Mouse (Mus musculus) monocyte, adult 5-6 weeks (primary cell): ENCODE data around the gene Rilp. TPM values are rescaled to one million over a fixed set of nuclear protein-coding genes. Genes with fewer than 3 reads are reported as not detected.
A peak's percentile ranks its signal among the peaks of the same experiment; 100 is the strongest.

ENCODE experiments used
- ATAC-seq: fragments of 153-309, 156-312 bp; replicated peaks from 2 replicates; pipeline ENCODE4 v1.8.0; 2017; ENCODE audit warnings: mild to moderate bottlenecking; ENCODE audit not compliant: low TSS enrichment, insufficient number of reproducible peaks, severe bottlenecking, poor library complexity, low FRiP score
- total RNA-seq: library from RNA; stranded (forward); fragments of 200-1000, 200-491, 200-594 nt; gene quantifications from 3 replicates; pipeline ENCODE4 v1.2.3, GENCODE M21; 2017

The Rilp gene
- total RNA-seq, 1 experiment from 2014 or later: 7.0 TPM

DNA sequence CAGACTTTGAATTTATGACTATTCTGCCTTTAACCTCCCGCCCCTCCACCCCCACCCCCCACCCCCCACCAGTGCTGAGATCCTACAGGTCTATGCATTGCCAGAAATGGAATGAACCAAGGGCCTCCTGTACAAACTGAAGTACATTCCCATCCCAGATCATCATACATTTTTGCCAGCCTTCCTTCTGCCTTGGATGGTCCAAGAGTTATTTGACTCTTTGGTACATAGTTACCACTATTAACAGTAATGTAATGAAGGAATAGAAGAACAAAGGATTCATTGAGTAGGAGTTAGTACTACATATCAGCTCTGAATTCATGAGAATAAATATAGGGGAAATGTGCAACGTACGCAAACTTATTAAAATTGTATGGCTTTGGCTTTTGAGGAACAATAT is 23.7 kb upstream of the Rilp start:
- no peak for ATAC-seq

DNA sequence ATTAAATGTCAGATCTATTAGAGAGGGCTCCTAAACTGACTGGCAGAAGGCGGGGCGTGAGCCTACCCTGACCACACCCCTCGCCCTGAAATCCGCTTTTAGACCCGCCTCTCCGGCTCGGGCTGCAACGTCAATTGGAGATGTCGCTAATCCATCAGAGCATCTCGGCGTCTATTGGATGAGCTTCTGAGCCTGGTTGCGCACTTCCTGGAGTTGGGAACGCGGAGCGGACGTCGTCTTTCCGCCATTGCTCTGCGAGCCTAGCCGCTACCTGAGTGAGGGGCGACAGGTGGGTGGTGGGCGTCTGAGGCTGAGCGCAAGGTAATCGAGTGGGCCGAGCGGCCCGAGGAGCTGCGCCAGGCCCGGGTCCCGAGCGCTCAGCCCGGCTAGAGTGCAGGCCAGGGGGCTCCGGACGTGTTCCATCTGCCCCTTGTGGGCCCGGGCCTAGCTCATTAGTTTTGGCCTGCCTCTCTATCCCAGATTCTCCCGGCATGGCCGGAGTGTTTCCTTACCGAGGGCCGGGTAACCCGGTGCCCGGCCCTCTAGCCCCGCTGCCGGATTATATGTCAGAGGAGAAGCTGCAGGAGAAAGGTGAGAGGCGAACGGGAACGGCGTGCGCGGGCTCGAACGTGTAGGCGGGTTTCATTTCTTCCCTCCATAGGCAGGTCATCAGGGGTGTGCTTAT is 23.2 kb upstream of the Rilp start, which contains the start of gene Prpf8:
Prpf8 (plus strand) TSS at position 216 of the 685 bp plus-strand sequence.
- peak; percentile 100 for ATAC-seq

DNA sequence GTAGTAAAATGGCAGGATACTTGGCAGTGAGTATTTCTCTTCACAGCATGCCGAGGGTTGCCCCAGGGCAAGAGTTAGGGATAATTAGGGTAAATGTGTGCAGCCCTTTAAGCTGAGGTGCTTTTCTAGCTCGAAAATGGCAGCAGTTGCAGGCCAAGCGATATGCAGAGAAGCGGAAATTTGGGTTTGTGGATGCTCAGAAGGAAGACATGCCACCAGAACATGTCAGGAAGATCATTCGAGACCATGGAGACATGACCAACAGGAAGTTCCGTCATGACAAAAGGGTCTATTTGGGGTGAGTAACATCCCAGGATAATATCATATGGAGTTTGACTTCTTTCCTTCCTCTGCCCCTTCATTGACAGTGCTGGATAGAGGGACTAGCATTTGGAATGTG is 22.4 kb upstream of the Rilp start:
- no peak for ATAC-seq

DNA sequence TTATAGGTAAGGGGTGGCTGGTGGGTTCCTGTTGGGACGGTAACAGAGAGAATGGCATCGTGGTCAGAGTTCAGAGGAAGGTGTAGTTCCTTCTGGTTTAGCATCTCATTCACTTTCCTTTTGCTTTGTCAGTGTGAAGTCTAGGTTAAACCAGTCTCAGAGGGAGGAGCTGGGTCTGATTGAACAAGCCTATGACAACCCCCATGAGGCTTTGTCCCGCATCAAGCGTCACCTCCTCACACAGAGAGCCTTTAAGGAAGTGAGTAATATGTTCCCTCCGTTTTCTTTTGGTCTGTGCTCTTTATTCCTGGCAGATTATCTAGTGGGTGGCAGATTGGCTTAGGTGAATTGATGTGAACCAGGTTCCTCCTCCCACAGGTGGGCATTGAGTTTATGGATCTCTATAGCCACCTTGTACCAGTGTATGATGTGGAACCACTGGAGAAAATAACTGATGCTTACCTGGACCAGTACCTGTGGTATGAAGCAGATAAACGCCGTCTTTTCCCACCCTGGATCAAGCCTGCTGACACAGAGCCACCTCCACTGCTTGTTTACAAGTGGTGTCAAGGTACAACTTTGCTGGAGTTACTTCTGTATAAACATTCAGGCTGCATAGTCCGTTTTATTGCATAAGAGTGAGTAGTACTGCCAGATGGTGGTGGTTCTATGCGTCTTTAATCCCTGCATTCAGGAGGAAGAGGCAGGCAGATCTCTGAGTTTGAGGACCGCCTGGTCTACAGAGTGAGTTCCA is 15.4 kb upstream of the Rilp start:
- ATAC-seq: no peak

DNA sequence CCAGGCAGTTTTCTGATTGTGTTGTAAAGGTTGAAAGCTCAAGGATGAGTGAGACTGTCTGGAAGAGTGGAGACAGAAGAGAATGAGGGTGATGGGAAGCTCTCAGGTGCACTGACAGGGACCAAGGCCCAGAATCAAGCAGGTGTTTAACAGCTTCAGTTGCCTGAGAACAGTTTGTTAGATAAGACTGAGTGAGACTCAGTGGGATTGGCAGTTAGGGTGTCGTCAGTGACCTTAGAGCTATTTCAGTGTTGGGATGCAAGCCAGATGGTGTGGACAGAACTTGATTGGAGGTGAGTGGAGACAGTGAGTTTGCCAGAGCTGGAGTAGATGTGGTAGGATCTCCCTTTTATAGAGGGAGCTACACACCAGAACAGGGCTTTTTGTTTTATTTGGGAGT is 11.8 kb upstream of the Rilp start:
- ATAC-seq: no peak

DNA sequence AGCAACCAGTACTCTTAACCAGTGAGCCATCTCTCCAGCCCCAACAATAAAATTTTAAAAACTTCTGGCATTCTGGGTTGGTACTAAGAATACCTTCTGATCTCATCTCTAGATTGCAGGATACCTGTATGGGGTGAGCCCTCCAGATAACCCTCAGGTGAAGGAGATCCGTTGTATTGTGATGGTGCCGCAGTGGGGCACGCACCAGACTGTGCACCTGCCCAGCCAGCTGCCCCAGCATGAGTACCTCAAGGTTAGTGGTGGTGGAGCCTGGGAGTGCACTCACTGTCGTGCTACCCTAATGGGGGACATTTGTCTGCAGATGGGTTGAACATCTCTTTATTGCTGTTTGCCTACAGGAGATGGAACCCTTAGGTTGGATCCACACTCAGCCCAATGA is 1.7 kb upstream of the Rilp start:
- no peak for ATAC-seq

DNA sequence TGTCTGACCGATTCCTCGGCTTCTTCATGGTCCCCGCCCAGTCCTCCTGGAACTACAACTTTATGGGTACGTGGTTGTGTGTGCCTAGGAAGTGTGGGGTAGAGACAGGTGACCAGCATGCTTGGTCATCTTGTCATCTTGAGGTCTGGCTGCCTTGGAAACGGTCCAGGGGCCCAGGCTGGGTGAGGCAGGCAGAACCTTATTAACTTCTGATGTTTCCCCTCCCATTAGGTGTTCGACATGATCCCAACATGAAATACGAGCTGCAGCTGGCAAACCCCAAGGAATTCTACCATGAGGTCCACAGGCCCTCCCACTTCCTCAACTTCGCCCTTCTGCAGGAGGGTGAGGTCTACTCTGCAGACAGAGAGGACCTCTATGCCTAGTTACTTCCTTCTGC is 990 bp upstream of the Rilp start:
- 0 out of 2 replicates have a peak, but pooled peaks have one; percentile 24 for ATAC-seq

DNA sequence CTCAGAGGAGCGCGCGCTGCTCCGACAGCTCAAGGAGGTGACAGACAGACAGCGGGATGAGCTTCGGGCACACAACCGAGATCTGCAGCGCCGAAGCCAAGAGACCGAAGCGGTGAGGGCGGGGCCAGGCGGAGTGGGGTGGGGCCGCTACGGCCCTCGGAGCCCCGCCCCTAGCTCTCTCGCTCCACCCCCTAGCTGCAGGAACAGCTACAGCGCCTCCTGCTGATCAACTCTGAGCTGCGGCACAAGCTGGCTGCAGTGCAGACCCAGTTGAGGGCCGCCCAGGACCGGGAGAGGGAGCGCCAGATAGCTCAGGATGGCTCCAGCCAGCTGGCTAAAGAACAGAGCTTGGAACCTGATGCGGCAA is 716 bp downstream of the Rilp start:
- ATAC-seq: peak; percentile 78

DNA sequence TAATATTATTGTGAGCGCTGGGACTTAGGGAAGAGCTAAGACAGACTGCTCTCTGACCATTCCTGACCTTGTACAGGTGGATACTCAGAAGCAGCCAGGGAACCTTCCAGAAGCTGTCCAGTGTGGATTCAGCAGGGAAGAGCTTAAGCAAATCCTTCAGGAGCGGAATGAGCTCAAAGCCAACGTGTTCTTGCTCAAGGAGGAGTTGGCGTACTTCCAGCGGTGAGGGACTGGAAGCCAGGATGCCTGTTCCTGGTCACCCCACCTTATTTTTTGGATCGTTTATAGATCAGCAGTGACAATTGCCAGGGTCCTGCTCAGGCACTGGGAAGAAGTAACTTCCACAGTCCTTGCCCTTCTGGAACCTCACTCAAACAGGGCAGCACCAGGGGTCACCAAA is 1.3 kb downstream of the Rilp start:
- no peak for ATAC-seq

DNA sequence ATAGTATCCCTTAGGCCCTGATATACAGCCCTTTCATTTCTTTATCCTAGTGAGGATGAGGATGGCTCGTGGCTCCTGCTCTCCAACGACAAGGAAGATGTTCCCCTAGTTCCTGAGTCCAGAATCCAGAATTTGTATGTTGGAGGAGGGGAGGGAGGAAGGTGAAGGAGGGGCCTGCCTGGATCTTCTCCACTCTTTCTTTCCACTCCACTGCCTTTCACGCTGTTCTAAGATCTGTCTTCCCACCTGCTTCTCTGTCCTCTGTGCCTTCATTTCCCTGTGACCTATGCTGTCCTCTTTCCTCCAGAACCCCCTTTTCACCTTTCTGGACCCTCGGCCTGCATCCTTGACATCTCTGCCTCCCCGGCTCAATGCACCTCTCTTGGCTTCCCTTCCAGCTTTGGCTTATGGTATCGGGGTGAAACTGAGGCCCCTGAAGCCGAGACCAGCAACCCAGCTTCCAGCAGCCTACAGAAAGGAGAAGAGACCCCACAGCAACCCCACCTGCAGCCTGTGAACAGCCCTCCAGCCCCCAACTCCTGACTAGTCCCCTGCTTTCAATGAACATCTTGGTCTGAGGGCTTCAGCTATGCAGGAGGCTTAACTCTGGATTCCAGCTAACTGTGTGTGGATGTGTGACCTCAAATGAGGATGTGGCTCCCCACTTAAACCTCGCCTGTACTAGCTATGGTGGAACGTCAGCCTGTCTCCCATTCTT is 2.6 kb downstream of the Rilp start:
- no peak for ATAC-seq

DNA sequence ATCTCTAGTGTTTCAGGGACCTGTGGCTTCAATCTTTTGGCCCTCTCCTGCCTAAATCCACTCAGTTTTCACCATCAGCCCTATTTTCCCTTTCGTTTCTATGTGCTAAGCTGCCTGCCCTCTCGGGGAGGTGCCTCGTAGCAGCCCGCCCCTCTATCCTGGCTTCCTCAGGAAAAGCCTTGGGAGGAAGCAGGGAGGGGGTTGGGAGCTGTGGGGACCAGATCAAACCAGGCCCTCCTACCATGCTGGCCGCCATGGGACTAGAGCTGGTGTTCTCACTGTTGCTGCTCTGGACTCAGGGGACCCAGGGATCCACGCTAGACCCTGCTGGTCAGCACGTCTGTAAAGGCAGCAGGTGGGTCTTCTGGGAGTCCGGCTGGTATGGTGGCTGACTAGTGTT is 3.4 kb downstream of the Rilp start, which contains the start of gene Scarf1:
Scarf1 (plus strand) TSS at position 205 of the 400 bp plus-strand sequence.
- ATAC-seq: no peak

DNA sequence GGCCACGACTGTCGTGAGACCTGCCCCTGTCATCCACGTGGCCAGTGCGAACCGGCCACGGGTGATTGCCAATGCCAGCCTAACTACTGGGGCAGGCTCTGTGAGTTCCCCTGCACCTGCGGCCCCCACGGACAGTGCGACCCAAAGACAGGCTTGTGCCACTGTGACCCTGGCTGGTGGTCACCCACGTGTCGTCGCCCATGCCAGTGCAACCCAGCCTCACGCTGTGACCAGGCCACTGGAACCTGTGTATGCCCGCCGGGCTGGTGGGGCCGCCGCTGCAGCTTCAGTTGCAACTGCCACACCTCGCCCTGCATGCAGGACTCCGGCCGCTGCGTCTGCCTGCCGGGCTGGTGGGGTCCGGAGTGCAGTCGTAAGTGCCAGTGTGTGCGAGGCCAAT is 5.3 kb downstream of the Rilp start:
- ATAC-seq: no peak

DNA sequence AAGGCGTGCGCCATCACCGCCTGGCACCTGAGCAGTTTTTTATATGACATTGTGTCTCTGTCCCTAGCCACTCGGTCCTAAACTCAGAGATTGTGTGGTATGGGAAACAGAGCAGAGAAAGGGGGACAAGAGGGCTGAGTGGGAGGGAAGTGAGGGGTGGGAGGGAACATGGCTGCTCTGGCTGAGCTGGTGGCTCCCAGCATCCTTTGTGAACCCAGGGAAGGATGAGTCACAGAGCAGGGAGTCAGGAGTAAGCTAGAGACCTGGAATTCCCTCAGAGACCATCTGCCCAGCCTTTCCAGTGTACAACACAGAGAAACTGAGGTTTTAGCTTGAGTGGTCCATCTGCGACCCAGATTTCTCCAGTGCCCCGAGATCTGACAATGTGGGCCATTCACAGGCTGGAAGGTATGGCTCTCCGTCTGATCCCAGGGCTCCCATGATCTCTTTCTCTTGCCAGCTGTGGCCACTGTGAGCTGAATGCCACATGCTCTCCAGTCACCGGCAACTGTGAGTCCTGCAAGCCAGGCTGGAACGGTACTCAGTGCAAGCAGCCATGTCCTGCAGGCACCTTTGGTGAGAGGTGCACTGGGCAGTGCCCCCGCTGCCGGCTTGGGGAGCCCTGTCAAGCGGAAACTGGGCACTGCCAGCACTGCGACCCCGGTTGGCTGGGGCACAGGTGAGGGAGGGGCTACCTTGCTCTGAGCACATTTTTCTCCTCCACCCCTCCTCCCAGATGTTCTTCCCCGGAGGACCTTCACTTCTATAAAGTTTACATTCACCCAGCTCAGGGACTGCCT is 10.1 kb downstream of the Rilp start:
- no peak for ATAC-seq

DNA sequence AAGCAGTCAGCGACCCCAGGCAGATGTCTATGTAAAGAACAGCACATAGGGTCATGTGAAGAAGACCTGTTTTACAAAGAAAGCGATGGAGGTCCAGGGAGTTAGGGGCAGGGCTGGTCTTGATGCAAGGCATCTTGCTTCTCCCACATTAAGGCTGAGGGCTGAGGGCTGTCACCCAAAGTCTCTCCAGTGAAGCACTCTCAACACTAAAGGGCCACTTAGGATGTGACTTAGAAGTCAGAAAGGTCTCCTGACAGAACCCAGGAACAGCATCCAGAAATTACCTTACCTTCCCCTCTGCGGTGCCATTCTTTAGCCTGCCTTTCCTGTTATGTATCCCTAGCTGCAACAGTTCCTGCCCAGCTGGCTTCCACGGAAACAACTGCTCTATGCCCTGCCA is 11.7 kb downstream of the Rilp start:
- ATAC-seq: no peak

DNA sequence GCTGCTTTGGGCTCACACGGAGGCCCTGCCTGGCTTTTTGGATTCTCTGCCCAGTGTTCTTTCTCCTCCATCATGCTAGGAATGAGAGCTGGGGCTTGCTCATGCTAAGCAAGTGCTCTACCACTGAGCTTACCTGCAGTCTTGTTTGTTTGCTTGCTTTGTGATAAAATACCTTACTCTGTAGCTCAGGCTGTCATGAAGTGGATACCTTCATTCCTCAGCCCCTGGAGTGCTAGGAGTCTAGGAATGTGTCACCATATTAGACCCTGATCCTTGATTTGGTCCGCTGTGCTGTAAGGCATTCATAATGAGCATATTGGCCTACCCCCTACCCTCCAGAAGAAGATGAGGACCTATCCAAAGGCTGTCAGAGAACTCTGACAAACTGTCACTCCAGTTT is 12.9 kb downstream of the Rilp start:
- no peak for ATAC-seq

DNA sequence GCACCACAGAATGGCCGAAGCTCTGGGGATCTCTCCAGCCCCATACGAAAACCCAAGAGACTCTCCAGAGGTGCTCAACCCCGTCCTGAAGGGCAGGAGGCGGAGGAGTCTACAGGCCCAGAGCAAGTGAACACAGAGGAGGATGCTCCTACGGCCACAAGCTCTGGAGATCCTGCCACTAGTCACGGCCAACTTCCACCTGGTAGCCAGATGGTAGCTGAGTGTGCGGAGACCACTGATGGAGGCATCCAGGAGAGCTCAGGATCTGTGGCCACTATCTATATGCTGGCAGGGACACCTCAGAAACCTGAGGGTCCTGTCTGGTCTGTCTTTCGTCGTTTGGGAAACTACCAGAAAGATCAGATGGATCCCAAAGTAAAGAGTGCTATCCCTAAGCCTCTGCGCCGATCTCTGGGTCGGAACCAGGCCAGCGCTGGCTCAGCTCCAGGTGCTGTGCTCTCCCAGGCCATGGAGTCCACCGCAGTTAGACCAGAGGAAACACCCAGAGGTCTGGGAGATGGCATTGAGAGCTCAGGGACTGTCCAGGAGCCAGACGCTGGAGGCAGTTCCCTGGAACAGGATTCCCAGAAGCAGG is 15.7 kb downstream of the Rilp start:
- no peak for ATAC-seq

DNA sequence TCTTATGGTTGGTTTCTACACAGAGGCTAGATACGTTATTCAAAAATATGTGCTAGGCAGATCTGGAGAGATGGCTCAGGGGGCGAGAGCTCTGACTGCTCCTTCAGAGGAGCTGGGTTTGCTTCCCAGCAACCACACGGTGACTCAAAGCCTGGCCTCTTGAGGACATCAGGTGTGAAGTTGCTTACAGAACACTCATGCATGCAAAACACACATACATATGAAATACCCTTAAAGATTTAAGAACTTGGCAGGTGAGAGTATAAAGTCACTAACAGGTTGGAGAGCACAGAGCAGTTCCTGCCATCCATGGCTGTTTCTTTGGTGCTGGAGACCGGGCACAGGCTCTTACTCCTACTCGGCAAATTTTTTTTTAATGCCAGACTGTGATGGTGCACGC is 17.0 kb downstream of the Rilp start:
- ATAC-seq: no peak

DNA sequence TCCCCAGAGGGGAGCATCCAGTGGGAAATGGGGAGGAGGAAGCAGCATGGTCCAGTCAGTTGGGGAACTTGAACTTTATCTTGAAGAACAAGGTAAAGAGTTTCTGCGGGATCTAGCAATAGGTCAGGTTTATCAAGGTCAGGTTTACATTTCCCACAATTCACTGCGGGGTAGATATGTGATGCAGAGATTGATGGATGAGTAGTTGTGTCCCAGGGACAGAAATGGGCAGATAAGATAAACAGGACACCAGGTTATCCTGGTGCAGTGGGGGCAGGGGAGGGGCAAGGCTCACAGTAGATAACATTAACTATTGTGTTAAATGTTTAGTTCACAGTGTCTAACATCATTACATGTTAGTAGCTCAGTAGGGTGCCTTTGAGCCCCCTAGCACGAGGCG is 19.9 kb downstream of the Rilp start:
- no peak for ATAC-seq

DNA sequence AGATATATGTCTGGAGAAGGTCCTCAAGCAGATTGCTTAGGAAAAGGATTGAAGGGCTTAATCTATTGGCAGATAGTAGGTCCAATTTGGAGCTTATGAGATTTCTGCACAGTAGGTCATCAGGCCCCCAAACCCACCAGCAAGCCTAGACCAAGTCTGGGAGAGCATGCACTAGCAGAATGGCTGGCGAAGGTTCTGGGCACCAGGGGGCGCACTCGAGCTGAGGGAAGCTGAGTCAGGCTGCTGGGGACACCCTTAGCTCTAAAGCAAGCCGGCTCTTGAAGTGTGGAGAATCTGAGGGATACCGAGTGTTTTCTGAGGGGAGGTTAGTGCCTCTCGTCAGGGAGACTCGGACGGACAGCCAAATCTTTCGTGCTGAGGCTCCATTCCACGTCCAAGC is 20.4 kb downstream of the Rilp start:
- peak; percentile 66 for ATAC-seq
